Mouse (Mus musculus) neutrophil, adult 5-6 weeks (primary cell): ENCODE data around the gene Smpd3. TPM values are rescaled to one million over a fixed set of nuclear protein-coding genes. Genes with fewer than 3 reads are reported as not detected.

Source experiments
- ATAC-seq: fragments of 151-379, 151-347 bp; 2 replicates; pipeline ENCODE4 v1.8.0; 2017; ENCODE audit warnings: mild to moderate bottlenecking, moderate TSS enrichment; ENCODE audit not compliant: insufficient number of reproducible peaks, poor library complexity, low FRiP score, severe bottlenecking; ENCODE audit errors: extremely low read depth
- total RNA-seq: library from RNA; stranded (forward); fragments of 200-1000 nt; gene quantifications from 2 replicates; pipeline ENCODE4 v1.2.3, GENCODE M21; 2017

The Smpd3 gene
- 1.3 and 1.4 TPM in 2 replicates for total RNA-seq

GRCm38 (mm10) chr8:106337852-106338521, at the start of gene Smpd3:
TSS of gene Smpd3 (minus strand) at chr8:106337988.
- ATAC-seq: peak; percentile 91

GRCm38 (mm10) chr8:106381026-106381425, 43.2 kb upstream of the Smpd3 start:
- ATAC-seq: no peak

GRCm38 (mm10) chr8:106379357-106379756, 41.6 kb upstream of the Smpd3 start:
- no peak for ATAC-seq

GRCm38 (mm10) chr8:106378501-106379048, 40.8 kb upstream of the Smpd3 start:
- no peak for ATAC-seq

GRCm38 (mm10) chr8:106376862-106377261, 39.1 kb upstream of the Smpd3 start:
- ATAC-seq: no peak

- ATAC-seq: no peak
Observed at GRCm38 (mm10) chr8:106375957-106376356, 38.2 kb upstream of the Smpd3 start.

GRCm38 (mm10) chr8:106369069-106369468, 31.3 kb upstream of the Smpd3 start:
- ATAC-seq: no peak

- no peak for ATAC-seq
Observed at GRCm38 (mm10) chr8:106368501-106368900, 30.7 kb upstream of the Smpd3 start.

GRCm38 (mm10) chr8:106364837-106365236, 27.0 kb upstream of the Smpd3 start:
- no peak for ATAC-seq

GRCm38 (mm10) chr8:106364278-106364677, 26.5 kb upstream of the Smpd3 start:
- ATAC-seq: no peak

- ATAC-seq: no peak
Observed at GRCm38 (mm10) chr8:106363321-106363720, 25.5 kb upstream of the Smpd3 start.

GRCm38 (mm10) chr8:106359650-106360338, 22.0 kb upstream of the Smpd3 start:
- no peak for ATAC-seq

GRCm38 (mm10) chr8:106351135-106351534, 13.3 kb upstream of the Smpd3 start:
- no peak for ATAC-seq

GRCm38 (mm10) chr8:106349398-106349797, 11.6 kb upstream of the Smpd3 start:
- no peak for ATAC-seq

- ATAC-seq: no peak
Observed at GRCm38 (mm10) chr8:106346123-106346522, 8.3 kb upstream of the Smpd3 start.

- no peak for ATAC-seq
Observed at GRCm38 (mm10) chr8:106343471-106343870, 5.7 kb upstream of the Smpd3 start.

GRCm38 (mm10) chr8:106342828-106343227, 5.0 kb upstream of the Smpd3 start:
- no peak for ATAC-seq

GRCm38 (mm10) chr8:106338741-106339209, 987 bp upstream of the Smpd3 start:
- ATAC-seq: peak; percentile 66

GRCm38 (mm10) chr8:106336561-106336960, 1.2 kb downstream of the Smpd3 start:
- no peak for ATAC-seq

- ATAC-seq: no peak
Observed at GRCm38 (mm10) chr8:106336031-106336430, 1.8 kb downstream of the Smpd3 start.
